Mouse (Mus musculus) G1E (cell line): ENCODE data around the gene Adgrl3. TPM values are rescaled to one million over a fixed set of nuclear protein-coding genes. Genes with fewer than 3 reads are reported as not detected.

ENCODE experiments used
- ATAC-seq: 2 replicates; pipeline ENCODE4 v1.8.0; 2016; ENCODE audit warnings: mild to moderate bottlenecking; ENCODE audit not compliant: insufficient number of reproducible peaks, poor library complexity, low FRiP score, severe bottlenecking; ENCODE audit errors: extremely low read depth
- DNase-seq: peaks from one replicate; pipeline ENCODE4 v3.0.0; 2012; ENCODE audit warnings: low spot score
- H3K27me3 ChIP-seq: 2 replicates; pipeline ENCODE4 v1.6.1; 2012; ENCODE audit warnings: mild to moderate bottlenecking, low read length, inconsistent platforms; ENCODE audit not compliant: insufficient read depth
- H3K36me3 ChIP-seq: replicated peaks from 2 replicates; pipeline ENCODE3; 2012; ENCODE audit warnings: mild to moderate bottlenecking, inconsistent platforms
- H3K4me1 ChIP-seq: 2 replicates; pipeline ENCODE4 v1.6.1; 2012; ENCODE audit warnings: low read depth, low read length, inconsistent platforms, mixed read lengths; ENCODE audit not compliant: insufficient read depth
- H3K4me3 ChIP-seq: 2 replicates; pipeline ENCODE4 v1.5.1; 2012; ENCODE audit warnings: low read depth, mild to moderate bottlenecking, inconsistent platforms, low read length, moderate library complexity, mixed read lengths
- H3K9me3 ChIP-seq: replicated peaks from 2 replicates; pipeline ENCODE4 v1.6.1; 2012; ENCODE audit warnings: inconsistent platforms
- CTCF ChIP-seq: IDR thresholded peaks from 2 replicates; pipeline ENCODE4 v1.5.1; 2012; ENCODE audit warnings: low read depth, low read length, inconsistent platforms, mixed read lengths
- GATA1 ChIP-seq: IDR thresholded peaks from 2 replicates; pipeline ENCODE4 v1.6.1; 2012; ENCODE audit warnings: borderline replicate concordance, low read length, inconsistent platforms, mixed read lengths
- GATA2 ChIP-seq: IDR thresholded peaks from 2 replicates; pipeline ENCODE4 v1.6.1; 2012; ENCODE audit warnings: low read depth, low read length, inconsistent platforms, borderline replicate concordance
- POLR2AphosphoS5 ChIP-seq: IDR thresholded peaks from 2 replicates; pipeline ENCODE4 v1.6.1; 2012; ENCODE audit warnings: low read depth, low read length, inconsistent platforms; ENCODE audit not compliant: insufficient replicate concordance
- TAL1 ChIP-seq: conservative IDR thresholded peaks from 2 replicates; pipeline ENCODE4 v1.6.1; 2012; ENCODE audit warnings: low read depth, low read length, inconsistent platforms, mixed read lengths
- polyA plus RNA-seq: library from polyadenylated mRNA; stranded (reverse); fragments of >175 nt; gene quantifications from 2 replicates; pipeline ENCODE4 v1.2.3, GENCODE M21; 2012
- total RNA-seq, 2 experiments: library from RNA; stranded (forward) in 1 of 2; stranded (reverse) in 1 of 2; fragments of 200-1000 nt in 1 of 2; fragments of >200 nt in 1 of 2; fragmentation: Nextera tagmentation in 1 of 2; gene quantifications; 2 replicates each; pipeline ENCODE4 v1.2.3; 2014 to 2017

Adgrl3 gene
- total RNA-seq (2014; fragmentation: Nextera tagmentation) (not detected in 2 replicates), total RNA-seq (2017) (0.17 and 0.98 TPM in 2 replicates), polyA plus RNA-seq (not detected in 2 replicates)

- no peak for DNase-seq
- Histone ChIP-seq H3K36me3 (no peaks in the 10 kb centered on the region), H3K27me3 (no peaks in the 10 kb centered on the region; the same call in 1 of the 2 replicates), H3K4me3 (no peak within 1 kb of the TSS; the same call in 1 of the 2 replicates), H3K4me1 (no peaks in the 10 kb centered on the region), H3K9me3 (peaks cover 37% of the 10 kb centered on the region)
- no peak for ATAC-seq
- no peak for TF ChIP-seq TAL1
- no peak for TF ChIP-seq CTCF
- TF ChIP-seq POLR2AphosphoS5 = no peak
- no peak for TF ChIP-seq GATA2
- TF ChIP-seq GATA1 = no peak
Observed at GRCm38 (mm10) chr5:81019590-81020254, at the start of gene Adgrl3. Gene Adgrl3, plus strand, starts transcription at chr5:81020138.

GRCm38 (mm10) chr5:81019166-81019565 lies 772 bp upstream of the Adgrl3 start:
- H3K27me3 ChIP-seq = no peaks in the 10 kb centered on the region; the same call in 1 of the 2 replicates
- H3K4me1 ChIP-seq = no peaks in the 10 kb centered on the region
- ATAC-seq (no peak), DNase-seq (no peak)
- TF ChIP-seq GATA2 (no peak), CTCF (no peak), GATA1 (no peak), TAL1 (no peak), POLR2AphosphoS5 (no peak)
- no peak overlapping the region for H3K4me3 ChIP-seq
- H3K36me3 ChIP-seq = no peaks in the 10 kb centered on the region
- peaks cover 37% of the 10 kb centered on the region for H3K9me3 ChIP-seq

- Histone ChIP-seq H3K36me3 (no peaks in the 10 kb centered on the region), H3K27me3 (no peaks in the 10 kb centered on the region; the same call in 1 of the 2 replicates), H3K9me3 (peaks cover 37% of the 10 kb centered on the region), H3K4me1 (no peaks in the 10 kb centered on the region), H3K4me3 (no peak overlapping the region; the same call in 1 of the 2 replicates)
- ATAC-seq (no peak), DNase-seq (no peak)
- TF ChIP-seq GATA2 = no peak
- no peak for TF ChIP-seq TAL1
- TF ChIP-seq GATA1 = no peak
- TF ChIP-seq CTCF = no peak
- TF ChIP-seq POLR2AphosphoS5 = no peak
Observed at GRCm38 (mm10) chr5:81020281-81021005, 505 bp downstream of the Adgrl3 start.

- H3K9me3 ChIP-seq = peaks cover 37% of the 10 kb centered on the region
- H3K27me3 ChIP-seq = no peaks in the 10 kb centered on the region; the same call in 1 of the 2 replicates
- no peaks in the 10 kb centered on the region for H3K36me3 ChIP-seq
- no peak for ATAC-seq
- no peaks in the 10 kb centered on the region for H3K4me1 ChIP-seq
- H3K4me3 ChIP-seq = no peak overlapping the region
- no peak for DNase-seq
- TF ChIP-seq POLR2AphosphoS5 (no peak), CTCF (no peak), GATA1 (no peak), TAL1 (no peak), GATA2 (no peak)
Observed at GRCm38 (mm10) chr5:81021006-81021320, 1.0 kb downstream of the Adgrl3 start.

- Histone ChIP-seq H3K4me1 (no peaks in the 10 kb centered on the region), H3K9me3 (peaks cover 37% of the 10 kb centered on the region), H3K36me3 (no peaks in the 10 kb centered on the region), H3K4me3 (no peak overlapping the region; the same call in 1 of the 2 replicates), H3K27me3 (no peaks in the 10 kb centered on the region; the same call in 1 of the 2 replicates)
- DNase-seq (no peak), ATAC-seq (no peak)
- no peak for TF ChIP-seq TAL1
- no peak for TF ChIP-seq GATA1
- TF ChIP-seq GATA2 = no peak
- no peak for TF ChIP-seq CTCF
- no peak for TF ChIP-seq POLR2AphosphoS5
Observed at GRCm38 (mm10) chr5:81021331-81021863, 1.5 kb downstream of the Adgrl3 start.

GRCm38 (mm10) chr5:81021864-81022305 lies 1.9 kb downstream of the Adgrl3 start:
- peaks cover 37% of the 10 kb centered on the region for H3K9me3 ChIP-seq
- TF ChIP-seq TAL1 (no peak), CTCF (no peak), GATA2 (no peak), POLR2AphosphoS5 (no peak), GATA1 (no peak)
- DNase-seq = no peak
- H3K4me1 ChIP-seq = no peaks in the 10 kb centered on the region
- no peak overlapping the region; the same call in 1 of the 2 replicates for H3K4me3 ChIP-seq
- H3K27me3 ChIP-seq = no peaks in the 10 kb centered on the region; the same call in 1 of the 2 replicates
- H3K36me3 ChIP-seq = no peaks in the 10 kb centered on the region
- no peak for ATAC-seq
